Mouse (Mus musculus): Measurements from ENCODE around the gene Hmcn2.

- TF ChIP-seq GATA1 (IDR thresholded peaks at IDR 0.05; ENCODE audit: borderline replicate concordance, low read length) = no peak
- TF ChIP-seq FLI1 (IDR thresholded peaks at IDR 0.05; ENCODE audit: low read length) = no peak
Observed at GRCm38 (mm10) chr2:31462051-31462450, 147.8 kb downstream of the Hmcn2 start.
